Mouse (Mus musculus) left cerebral cortex, postnatal 4 days (tissue): Measurements from ENCODE around the gene Tst. TPM values are rescaled to one million over a fixed set of nuclear protein-coding genes. Genes with fewer than 3 reads are reported as not detected.

Source experiments
- DNase-seq: peaks from one replicate; pipeline ENCODE4 v3.0.0-alpha.2; 2022
- intact Hi-C: fragments of 180-260 bp; cut with DNase I; formaldehyde crosslinking; loops from one replicate; pipeline ENCODE4 v1.15.1; 2025
- total RNA-seq, 2 experiments: library from RNA; stranded (reverse); gene quantifications; 2 replicates each; pipeline ENCODE4 v1.2.3; 2021

Gene Tst
- total RNA-seq, 2 experiments from 2014 or later: 29.2 to 30.4 TPM

DNA sequence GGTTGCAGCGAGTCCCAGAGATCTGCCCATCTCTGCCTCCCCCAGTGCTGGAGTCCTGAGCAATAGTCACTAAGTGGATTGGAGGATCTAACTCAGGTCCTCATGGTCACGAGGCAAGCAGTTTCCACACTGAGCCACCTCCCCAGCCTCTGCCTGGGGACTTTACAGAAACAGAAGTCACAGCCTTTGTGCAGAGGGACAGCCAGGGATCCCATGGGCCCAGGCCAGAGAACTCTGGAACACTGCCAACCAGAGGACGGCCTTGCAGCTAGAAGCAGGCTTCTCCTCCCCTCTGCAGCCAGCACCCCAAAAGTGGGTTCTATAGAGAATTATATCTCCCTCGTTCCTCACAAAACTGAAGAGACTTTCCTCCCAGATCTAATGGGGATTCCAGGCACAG lies 3.8 kb downstream of the Tst start:
- intact Hi-C loops: no loop called here
- DNase-seq: peak; percentile 83

DNA sequence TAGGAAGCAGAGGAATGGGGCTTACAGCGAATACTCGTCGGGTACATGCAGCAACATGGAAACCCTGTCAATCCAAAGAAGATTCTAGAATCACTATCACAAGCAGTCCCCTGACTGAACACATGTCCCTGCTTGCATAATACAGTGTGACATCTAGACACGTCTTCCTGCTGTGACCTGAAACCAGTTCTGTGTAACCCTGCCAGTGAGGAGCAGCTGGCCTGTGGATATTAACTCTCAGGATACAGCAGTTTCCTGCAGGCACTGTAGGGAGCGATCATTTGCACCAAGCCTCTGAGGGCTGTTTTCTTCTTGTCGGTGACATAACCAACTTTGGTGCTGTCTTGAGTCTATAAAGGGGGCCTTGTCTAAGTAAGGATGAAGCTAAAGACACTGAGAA lies 4.4 kb downstream of the Tst start:
- intact Hi-C loops: no loop called here

DNA sequence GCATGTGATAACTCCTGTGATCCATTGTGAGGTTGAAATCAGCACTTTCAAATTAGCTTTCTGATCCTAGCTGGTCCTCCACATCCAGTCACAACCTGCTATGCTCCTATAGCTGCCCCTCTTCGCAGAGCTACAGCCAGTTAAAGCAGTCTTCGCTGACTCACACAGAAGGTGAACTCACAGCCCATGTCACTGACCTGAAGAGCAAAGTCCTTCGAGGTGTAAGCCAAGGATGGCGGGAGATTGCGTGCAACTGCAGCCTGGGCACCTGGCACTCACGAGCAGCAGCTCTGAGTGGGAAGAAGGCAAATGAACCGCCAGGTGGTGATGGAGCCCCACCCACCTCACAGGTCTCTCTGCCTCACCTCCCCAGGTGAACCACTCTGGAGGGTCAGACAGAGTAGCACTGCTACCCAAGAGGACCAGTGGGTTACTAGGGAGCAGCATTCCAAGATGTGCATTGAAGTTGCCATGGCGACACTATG lies 10.2 kb downstream of the Tst start, which contains the start of gene Tex33:
Tex33 (minus strand) TSS at position 435 of the 485 bp plus-strand sequence.
- intact Hi-C loops: no loop called here
- DNase-seq: no peak

More for the DNA sequence above, 4.4 kb downstream of the Tst start:
- DNase-seq: peak; percentile 67

DNA sequence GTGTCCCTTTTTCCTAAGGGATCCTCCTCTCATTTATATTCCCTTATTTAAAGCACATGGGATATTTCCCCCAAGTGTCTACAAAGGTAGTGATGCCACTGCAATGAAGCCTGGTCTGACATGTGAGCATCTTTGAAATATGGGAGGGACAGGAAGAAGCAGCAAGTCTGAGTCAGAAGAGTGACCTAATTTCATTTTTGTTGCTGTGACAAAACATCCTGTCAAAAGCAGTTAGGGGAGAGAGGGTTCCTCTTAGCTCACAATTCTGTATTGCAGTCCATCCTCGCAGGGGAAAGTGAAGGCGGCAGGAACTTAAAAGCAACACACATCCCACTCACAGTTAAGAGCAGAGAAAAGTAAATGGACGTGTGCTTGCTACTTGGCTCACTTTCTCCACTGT lies 14.9 kb downstream of the Tst start:
- intact Hi-C loops: no loop called here
- no peak for DNase-seq

DNA sequence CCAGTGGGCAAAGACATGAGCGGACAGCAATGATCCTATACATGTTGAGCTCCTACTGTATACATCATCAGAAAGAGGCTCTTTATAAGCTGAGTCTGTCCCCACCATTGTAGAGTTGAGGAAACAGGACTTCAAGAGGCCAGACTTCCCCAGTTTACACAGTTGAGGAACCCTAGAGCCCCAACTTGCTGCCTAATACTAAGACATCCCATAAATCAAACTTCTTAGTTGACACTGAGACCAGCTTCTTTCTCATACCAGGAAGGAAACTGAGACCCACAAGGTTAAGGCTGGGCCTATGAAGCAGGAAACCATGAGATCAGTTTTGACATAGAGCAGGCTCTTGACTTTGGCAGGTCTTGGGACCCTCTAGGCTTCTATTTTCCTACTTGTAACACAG lies 20.1 kb downstream of the Tst start:
- intact Hi-C loops: no loop called here
- no peak for DNase-seq

DNA sequence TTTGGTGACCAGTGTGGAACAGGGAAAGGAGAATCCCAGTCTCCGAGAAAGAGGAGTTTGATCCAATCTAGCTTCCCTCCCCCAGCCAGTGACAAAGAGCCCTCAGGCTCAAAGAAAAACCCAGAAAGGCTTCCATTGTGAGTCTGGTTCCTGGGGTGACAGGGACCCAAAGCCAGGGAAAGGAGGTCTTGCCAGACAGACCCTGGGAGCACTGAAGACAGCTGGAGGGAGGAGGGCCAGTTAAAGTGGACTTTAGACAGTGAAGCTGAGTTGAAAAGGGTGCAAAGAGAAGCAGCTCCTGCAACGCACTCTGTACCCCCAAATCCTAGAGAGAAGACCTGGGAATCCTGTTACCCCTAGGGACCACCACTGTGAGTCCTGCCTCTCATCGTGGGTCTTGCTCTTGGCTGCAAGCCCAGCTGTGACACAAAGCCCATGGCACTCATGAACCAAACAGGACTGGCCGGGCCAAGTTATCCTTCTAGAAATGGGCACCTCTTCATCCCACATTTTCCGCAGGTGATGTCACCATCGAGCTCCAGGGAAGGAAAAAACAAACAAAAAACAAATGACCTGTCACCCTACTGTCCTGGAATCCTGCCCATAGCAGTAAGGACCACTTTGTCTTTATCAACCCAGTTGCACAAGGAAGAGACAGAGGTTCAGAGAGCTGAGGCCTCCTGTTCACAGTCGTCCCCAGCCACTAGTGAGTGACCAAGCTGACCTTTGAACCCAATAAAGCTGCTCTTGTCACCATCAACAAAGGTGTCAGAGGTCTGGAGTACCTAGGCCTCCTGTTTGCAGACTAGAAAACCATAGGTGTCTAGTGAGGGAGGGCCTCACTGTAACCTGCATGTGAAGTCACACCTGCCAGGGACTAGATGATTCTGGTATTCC lies 21.2 kb downstream of the Tst start:
- intact Hi-C loops: no loop called here
- DNase-seq: peak; percentile 51

DNA sequence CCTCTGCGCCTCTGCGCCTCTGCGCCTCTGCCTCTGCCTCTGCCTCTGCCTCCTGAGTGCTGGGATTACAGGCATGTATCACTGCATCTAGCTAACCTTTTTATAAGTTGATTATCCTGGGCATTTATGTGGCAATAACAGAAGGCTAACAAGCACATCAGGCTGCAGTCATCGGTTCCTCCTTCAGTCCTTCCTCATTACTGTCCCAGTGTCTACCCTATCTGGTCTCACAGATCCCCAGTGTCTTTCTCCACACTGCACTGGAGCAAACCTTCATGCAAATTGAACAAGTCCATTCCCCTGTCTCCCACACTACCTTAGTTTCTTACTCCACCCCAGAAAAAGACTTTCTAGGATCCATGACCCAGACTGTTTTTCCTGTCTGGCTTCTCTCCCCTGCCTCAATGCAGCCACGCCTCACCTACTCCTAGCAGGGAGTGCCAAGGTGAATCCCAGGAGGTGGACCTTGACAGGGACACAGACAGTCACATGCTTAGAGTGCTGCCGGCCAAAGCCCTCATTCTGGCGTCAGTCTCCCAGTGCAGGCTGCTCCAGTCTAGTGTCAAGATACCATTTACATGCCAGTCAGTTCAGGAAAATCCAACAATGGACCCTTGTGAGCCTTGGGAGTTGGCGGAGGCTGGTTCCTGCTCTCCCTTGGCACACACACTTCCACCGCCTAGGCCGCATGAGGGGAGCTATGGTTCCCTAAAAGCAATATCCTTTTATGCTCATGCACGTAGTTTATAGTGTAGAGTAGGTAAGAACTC lies 22.1 kb downstream of the Tst start:
- intact Hi-C loops: no loop called here
- DNase-seq: peak; percentile 65

DNA sequence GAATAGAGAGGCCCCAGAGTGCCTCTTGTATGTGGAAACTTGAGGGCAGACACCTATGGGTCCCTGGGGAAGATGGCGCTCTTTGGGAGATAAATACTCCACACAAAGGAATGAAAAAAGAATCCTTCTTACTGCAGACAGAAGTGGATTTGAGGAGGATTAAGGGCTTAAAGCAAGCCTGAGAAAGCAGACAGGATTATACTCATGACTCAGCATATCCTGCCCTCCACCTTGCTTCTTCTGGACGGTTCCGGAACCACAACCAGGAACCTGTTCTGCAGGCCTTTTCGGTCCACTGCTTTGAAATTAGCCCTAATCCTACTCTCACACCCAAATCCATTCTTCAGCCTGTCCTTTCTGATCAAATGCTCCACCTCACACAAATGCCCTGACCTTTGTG lies 23.6 kb downstream of the Tst start:
- intact Hi-C loops: no loop called here

DNA sequence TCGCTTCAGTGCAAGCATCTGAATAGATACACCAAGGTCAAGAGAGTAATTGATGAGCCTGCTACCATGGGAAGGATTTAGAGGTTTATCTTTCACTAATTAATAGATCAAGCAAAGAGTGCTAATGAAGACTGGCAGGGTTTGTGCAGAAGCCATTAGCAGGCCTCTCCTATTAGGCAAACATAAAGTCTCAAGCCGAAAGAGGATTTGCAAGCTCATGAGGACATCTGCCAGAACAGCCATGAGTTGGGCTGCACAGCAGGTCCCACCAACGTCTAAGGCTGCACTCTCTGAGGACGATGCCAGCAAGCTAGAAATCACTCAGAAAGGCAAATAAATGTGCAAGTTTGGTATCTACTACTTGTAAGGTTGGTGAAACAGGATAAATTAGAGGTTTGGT lies 25.0 kb downstream of the Tst start:
- intact Hi-C loops: no loop called here
- no peak for DNase-seq

More for the DNA sequence above, 23.6 kb downstream of the Tst start:
- no peak for DNase-seq

DNA sequence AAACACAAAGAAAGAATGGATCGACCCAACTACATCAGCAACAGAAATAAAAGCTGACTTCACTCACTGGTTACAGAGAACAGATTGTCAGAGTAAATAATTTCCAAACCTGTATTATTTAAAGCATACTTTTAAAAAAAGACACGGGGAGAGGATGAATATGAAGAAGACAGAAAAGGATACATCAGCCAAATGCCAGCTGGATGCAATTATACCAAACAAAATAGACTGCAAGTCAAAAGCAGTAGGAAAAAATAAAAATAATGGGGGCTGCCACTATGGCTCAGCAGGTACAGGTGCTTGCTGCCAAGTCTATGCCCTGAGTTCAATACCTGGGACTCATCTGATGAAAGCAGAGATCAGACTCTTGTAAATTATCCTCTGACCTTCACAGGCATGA lies 25.5 kb downstream of the Tst start:
- intact Hi-C loops: no loop called here
- DNase-seq: no peak

DNA sequence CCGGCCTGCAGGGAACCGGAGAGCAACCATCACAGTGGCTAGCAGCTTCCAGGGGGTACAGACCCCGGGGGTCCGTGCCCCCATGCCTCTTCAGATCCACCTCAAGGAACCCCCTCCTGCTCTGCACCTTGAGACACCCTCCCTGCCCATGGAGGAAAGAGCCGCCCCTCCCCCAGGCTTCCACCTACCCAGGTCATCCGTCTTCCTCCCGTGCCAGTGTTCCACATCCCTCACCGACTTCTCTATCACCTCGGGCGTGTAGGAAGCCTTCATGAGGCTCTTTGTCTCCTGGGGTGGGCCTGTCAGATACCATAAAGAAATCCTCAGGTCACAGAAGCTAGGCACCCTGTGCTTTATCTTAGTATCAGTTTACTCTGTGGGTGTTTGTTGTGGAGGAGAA lies 27.2 kb downstream of the Tst start:
- DNase-seq: no peak
- intact Hi-C loops: no loop called here

DNA sequence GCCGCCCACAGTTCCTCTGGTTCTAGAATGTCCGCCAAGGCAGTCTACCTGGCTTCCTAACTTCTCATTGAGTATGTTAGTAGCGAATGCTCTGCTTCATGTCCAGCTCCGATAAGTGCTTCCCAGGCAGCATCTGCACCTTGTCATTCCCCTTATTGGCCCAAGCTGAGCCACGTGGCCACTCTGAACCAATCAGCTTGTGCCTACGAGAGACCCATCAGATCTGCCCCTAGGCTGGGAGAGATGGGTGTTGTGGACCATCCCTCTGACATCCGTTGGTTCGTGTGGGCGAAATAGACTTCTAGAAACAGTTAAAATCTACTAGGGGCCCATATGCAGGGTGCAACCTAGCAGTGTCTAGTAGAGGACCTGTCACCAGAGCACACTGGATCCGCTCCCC lies 27.8 kb downstream of the Tst start:
- DNase-seq: no peak
- intact Hi-C loops: no loop called here

DNA sequence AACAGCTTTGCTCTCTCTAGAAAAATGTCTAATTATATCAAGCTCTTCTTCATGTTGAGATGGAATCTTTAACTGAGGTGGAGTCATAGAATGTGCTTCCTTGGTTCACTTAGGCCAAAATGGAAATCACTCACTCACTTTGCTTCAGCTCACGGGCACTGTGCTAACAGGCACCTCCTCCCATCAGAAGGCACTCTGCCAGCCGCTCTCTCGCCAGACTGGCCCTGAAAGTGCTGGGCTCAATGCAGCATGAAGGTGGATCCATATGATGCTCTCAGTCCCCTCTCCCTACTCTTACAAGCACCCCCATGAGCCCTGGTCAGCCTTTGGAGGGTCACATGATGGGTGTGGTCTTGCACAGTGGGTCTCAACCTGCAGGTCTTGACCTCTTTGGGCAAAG lies 31.5 kb downstream of the Tst start:
- peak; percentile 91 for DNase-seq
- intact Hi-C loops: no loop called here

DNA sequence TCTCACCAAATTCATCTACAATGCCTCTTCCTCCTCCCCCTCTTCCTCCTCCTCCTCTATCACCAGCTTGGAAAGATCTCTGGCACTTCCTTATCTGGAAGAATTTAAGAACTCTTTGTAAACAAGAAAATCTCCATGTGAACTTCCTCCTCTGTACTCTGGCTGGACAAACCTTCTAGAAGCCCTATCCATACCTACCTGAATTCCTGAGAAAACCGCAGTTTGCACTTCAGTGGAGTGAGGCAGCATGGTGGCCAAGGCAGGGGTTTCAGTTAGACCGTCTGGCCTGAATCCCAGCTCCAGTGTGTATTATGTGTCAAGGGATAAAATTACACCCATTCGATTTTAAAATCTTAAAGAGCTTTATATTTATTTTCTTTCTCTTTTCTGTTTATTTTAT lies 32.9 kb downstream of the Tst start:
- no peak for DNase-seq
- intact Hi-C loops: no loop called here

DNA sequence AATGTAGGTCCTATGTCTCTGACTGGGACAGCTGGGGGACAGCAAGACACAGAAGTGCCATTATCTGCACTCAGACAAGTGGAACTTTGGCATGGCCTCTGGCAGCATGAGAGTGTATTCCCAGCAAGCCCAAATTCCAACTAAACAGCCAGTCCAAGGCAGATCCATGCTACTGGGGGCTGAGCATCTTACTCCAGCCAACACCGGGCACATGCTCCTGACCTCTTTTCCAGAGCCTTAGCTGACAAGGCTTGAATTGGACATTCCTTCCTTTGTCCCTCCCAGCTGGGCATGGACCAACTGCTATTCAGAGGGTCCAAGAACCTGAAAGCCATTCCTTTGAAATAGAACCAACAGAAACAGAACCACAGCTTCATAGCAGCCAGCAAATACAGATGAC lies 36.1 kb downstream of the Tst start:
- peak; percentile 47 for DNase-seq
- intact Hi-C loops: no loop called here

DNA sequence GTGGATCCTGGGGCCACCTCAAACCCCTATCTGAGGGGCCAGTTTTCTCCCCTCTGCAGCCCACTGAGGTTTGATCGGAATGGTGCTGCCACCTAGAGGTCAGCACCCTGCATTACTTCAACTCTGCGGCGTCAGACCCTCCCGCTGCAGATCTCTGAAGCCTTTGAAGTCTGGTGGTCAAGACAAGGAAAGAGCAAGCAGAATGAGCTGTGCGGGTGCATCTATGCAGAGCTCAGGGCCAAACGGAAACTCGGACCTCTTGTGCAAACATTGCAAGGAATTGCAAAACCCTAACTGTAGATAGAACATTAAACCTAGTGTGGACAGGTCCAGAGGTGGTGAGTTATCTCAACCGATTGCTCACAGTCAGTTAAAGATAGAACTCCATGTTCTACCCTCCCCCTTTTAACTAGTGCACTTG lies 36.8 kb downstream of the Tst start:
- intact Hi-C loops: no loop called here
- DNase-seq: peak; percentile 39

DNA sequence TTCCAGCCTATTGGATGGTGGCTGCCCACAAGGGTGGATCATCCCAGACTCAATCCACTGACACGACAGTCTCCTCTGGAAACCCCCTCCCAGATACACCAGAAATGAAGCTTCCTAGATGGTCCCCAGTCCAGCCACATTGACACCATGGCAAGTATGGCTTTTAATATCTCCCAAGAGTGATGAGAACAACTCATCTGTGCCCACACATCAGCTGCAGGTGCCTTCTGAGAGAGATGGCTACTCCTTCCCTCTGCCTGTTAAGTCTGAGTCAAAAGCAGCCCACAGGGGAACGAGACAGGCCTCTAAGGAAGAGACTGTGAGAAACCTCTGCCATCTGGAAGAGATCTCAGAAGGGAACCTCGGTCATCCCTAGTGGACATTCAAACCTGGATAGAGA lies 37.9 kb downstream of the Tst start:
- intact Hi-C loops: no loop called here
- DNase-seq: no peak

DNA sequence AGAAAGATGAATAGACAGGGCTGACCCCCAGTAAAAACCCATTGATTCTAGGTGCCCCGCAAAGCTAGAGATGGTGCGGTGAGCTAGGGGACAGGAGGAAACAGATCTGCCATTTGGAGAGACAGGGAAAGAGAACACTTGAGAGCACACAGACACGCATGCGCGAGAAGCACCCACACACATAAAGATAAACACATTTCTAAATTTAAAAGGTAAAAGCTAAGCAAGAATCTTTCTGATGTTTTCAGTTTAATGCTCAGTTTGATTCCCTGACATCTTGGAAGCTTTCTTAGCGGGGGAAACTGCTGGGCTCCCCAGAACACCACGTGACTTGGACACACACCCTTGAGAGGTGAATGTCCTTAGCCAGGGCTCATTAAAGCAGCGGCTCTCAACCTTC lies 38.8 kb downstream of the Tst start:
- no peak for DNase-seq
- intact Hi-C loops: no loop called here

DNA sequence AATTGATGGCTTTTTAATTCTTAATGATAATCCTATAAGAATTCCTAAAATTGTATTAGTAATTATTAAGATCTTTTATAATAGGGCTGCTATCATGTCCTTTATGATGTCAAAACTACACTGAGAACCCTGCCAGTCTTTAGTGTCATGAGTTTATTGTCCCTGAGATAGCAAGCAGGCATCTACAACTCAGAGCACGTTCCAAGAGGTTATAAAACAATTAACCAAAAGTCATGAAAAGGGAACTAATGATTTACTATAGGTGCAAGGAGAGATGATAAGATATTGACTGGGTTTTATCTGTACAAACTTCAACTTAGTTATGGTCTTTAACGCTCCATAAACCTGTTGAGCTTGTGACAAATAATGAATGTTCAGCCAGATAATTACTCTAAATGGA lies 39.8 kb downstream of the Tst start:
- intact Hi-C loops: no loop called here
- no peak for DNase-seq

DNA sequence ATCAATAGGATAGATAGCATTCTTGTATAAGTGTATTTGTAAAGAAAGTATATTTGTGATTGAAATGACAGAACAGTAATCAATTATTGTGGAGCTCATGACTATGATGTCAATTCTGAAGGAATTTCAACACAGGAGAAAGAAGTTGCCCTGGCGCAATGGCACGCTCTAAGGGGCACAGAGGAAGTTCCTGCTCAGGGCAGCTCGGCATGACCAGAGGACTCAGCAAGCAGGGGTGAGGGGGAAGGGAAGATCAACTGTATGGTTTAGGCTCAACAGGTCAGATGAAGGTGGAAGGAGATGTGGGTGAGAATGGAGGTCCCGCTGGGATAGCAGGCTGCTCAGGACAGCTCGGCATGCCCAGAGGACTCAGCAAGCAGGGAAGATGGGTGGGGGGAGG lies 50.2 kb downstream of the Tst start:
- intact Hi-C loops: loop anchor here (5.0 kb wide), 1 partner anchor 67 kb away; no protein-coding TSS in a partner anchor
- no peak for DNase-seq

DNA sequence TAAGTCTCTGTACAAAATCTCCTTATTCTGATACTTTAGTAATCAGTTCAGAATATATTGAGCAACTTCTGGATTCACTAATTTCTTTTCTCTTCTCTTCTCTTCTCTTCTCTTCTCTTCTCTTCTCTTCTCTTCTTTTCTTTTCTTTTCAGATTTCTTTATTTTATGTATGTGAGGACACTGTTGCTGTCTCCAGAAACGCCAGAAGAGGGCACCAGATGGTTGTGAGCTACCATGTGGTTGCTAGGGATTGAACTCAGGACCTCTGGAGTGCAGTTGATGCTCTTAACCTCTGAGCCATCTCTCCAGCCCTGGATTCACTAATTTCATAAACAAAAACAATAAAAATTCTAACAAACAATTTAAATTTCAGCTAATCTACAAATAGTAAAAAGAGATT lies 50.7 kb downstream of the Tst start:
- intact Hi-C loops: loop anchor here (5.0 kb wide), 1 partner anchor 67 kb away; no protein-coding TSS in a partner anchor
- DNase-seq: peak; percentile 56
